Mouse (Mus musculus): ENCODE measurements around the gene Gli3.

DNA sequence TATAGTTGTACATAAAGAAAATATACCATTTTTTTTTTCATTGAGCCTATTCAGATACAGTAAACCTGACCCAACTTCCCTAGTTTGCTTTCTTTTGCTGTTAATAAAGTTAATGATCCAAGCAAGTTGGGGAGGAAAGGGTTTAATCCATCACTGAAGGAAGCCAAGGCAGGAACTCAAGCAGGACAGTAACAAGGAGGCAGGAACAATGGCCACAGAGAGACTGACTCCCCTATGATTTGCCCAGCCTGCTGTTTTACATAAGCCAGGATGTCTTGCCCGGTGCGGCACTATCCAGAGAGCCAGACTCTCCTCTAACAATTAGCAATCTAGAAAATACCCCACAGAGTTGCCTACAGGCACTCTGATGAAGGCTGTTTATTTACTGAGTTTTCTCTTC lies 17.4 kb upstream of the Gli3 start:
- TF ChIP-seq CTCF (IDR thresholded peaks at IDR 0.05; ENCODE audit: low read depth) (no peak), EP300 (IDR thresholded peaks at IDR 0.05; ENCODE audit: low read depth) (no peak)
